Mouse (Mus musculus) midbrain, embryonic 14.5 days (tissue): ENCODE data around the gene Gbp2b. TPM values are rescaled to one million over a fixed set of nuclear protein-coding genes. Genes with fewer than 3 reads are reported as not detected.
A peak's percentile ranks its signal among the peaks of the same experiment; 100 is the strongest.

Experiments
- ATAC-seq: fragments of 200-750 bp; cut with Nextera tagmentation; 2 replicates; pipeline ENCODE4 v1.8.0; 2017; ENCODE audit warnings: moderate number of reproducible peaks, moderate library complexity; ENCODE audit not compliant: low FRiP score, low TSS enrichment
- DNase-seq: peaks from one replicate; pipeline ENCODE4 v3.0.0-alpha.2; 2015
- H3K27ac ChIP-seq: fragments of 300-500 bp; sonication (generic); replicated peaks from 2 replicates; pipeline ENCODE4 v1.5.1; 2014; ENCODE audit warnings: mild to moderate bottlenecking, low read depth, low read length, moderate library complexity
- H3K27me3 ChIP-seq: fragments of 300-500 bp; sonication (generic); 2 replicates; pipeline ENCODE4 v1.6.1; 2014; ENCODE audit warnings: low read length, control low read depth, mixed read lengths; ENCODE audit not compliant: control insufficient read depth, insufficient read depth
- H3K36me3 ChIP-seq: fragments of 300-500 bp; sonication (generic); 2 replicates; pipeline ENCODE4 v1.6.1; 2014; ENCODE audit warnings: low read length, control low read depth; ENCODE audit not compliant: control insufficient read depth, insufficient read depth
- H3K4me1 ChIP-seq: fragments of 300-500 bp; sonication (generic); 2 replicates; pipeline ENCODE4 v1.6.1; 2014; ENCODE audit warnings: mild to moderate bottlenecking, antibody characterized with exemption, low read length, control low read depth; ENCODE audit not compliant: control insufficient read depth, insufficient read depth
- H3K4me2 ChIP-seq: fragments of 300-500 bp; sonication (generic); 2 replicates; pipeline ENCODE4 v1.6.1; 2014; ENCODE audit warnings: mild to moderate bottlenecking, low read length, moderate library complexity
- H3K4me3 ChIP-seq: fragments of 300-500 bp; sonication (generic); replicated peaks from 2 replicates; pipeline ENCODE4 v1.5.1; 2014; ENCODE audit warnings: low read depth, low read length
- H3K9ac ChIP-seq: fragments of 300-500 bp; sonication (generic); replicated peaks from 2 replicates; pipeline ENCODE4 v1.6.1; 2014; ENCODE audit warnings: mild to moderate bottlenecking, low read length, moderate library complexity
- H3K9me3 ChIP-seq: fragments of 300-500 bp; sonication (generic); 2 replicates; pipeline ENCODE4 v1.6.1; 2016; ENCODE audit warnings: low read length, control low read depth, mixed read lengths; ENCODE audit not compliant: control insufficient read depth
- WGBS: fragments of 180-500 bp; shearing (Covaris S2); extraction: QIAGEN DNeasy Blood & Tissue Kit; methylation state at CpG from one replicate; pipeline ENCODE4 v1.1.7; 2014; 5-methylcytosine and 5-hydroxymethylcytosine counted together
- polyA plus RNA-seq: library from polyadenylated mRNA; unstranded; fragments of >200 nt; fragmentation: Nextera tagmentation; extraction: Ambion mirVana; gene quantifications from 2 replicates; pipeline ENCODE4 v1.2.1, GENCODE M21; 2014

Gene Gbp2b
- polyA plus RNA-seq = not detected in 2 replicates

GRCm38 (mm10) chr3:142594547-142594946, at the start of gene Gbp2b:
Gene Gbp2b (plus strand): TSS chr3:142594847.
- Histone ChIP-seq H3K9me3 (no peaks in the 10 kb centered on the region), H3K36me3 (no peaks in the 10 kb centered on the region), H3K4me2 (no peak within 1 kb of the TSS), H3K9ac (no peak within 1 kb of the TSS), H3K4me1 (no peaks in the 10 kb centered on the region), H3K27ac (no peak within 1 kb of the TSS), H3K4me3 (no peak within 1 kb of the TSS), H3K27me3 (no peaks in the 10 kb centered on the region)
- ATAC-seq (no peak), DNase-seq (no peak)
- 81% methylated on average over 1 of the region's 1 CpGs for WGBS

DNA sequence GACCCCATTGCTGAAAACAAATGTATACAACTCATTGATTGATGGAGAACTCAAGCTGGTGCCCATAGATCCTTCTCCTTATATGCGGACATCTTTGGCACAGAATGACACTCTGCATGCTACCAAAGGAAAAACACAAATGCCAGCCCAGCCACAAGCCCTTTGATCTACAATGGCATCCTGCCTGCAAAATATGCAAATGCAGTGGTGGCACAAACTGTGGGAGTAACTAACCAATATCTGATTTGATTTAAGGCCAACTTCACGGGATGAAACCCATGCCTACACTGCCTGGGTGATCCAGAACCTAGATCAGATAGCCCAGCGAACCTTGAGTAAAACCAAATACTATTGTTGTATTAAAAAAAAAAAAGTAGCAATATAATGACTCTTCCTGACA, 48.0 kb upstream of the Gbp2b start:
- Histone ChIP-seq H3K36me3 (no peaks in the 10 kb centered on the region), H3K27ac (no peak overlapping the region), H3K4me3 (no peak overlapping the region), H3K4me1 (no peaks in the 10 kb centered on the region), H3K27me3 (no peaks in the 10 kb centered on the region), H3K9ac (no peak overlapping the region), H3K4me2 (no peak overlapping the region), H3K9me3 (no peaks in the 10 kb centered on the region)
- no peak for ATAC-seq
- 91% methylated on average over 3 of the region's 3 CpGs for WGBS
- DNase-seq = no peak

GRCm38 (mm10) chr3:142550052-142550676, 44.5 kb upstream of the Gbp2b start:
- no peak overlapping the region for H3K4me2 ChIP-seq
- H3K4me3 ChIP-seq = no peak overlapping the region
- no peaks in the 10 kb centered on the region for H3K27me3 ChIP-seq
- H3K27ac ChIP-seq = no peak overlapping the region
- H3K4me1 ChIP-seq = no peaks in the 10 kb centered on the region
- no peaks in the 10 kb centered on the region for H3K9me3 ChIP-seq
- H3K9ac ChIP-seq = no peak overlapping the region
- 91% methylated on average over 3 of the region's 3 CpGs for WGBS
- no peak for DNase-seq
- ATAC-seq = no peak
- H3K36me3 ChIP-seq = no peaks in the 10 kb centered on the region

DNA sequence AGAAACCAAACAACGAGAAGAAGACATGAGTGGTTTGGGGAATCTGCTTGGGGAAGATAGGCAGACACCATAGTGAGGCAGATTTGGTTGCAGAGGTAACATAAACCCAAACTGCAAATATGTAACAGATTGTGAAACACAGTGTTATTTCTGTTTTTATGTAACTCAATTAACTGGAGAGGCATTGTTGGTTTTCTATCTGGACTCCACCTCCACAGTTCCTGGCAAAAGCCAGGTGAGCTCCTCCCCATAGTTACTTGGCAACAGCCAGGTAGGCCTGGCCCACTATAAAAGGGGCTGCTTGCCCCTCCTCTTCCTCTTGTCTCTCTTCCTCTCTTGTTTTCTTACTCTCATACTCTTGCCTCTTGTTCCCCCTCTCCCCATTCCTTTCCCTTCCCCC, 40.0 kb upstream of the Gbp2b start:
- DNase-seq (no peak), ATAC-seq (no peak)
- Histone ChIP-seq H3K4me2 (no peak overlapping the region), H3K27me3 (no peaks in the 10 kb centered on the region), H3K9ac (no peak overlapping the region), H3K4me1 (no peaks in the 10 kb centered on the region), H3K36me3 (no peaks in the 10 kb centered on the region), H3K9me3 (no peaks in the 10 kb centered on the region), H3K27ac (no peak overlapping the region), H3K4me3 (no peak overlapping the region)
- WGBS = 90% methylated on average over 1 of the region's 1 CpGs

GRCm38 (mm10) chr3:142555623-142556022, 39.0 kb upstream of the Gbp2b start:
- Histone ChIP-seq H3K27me3 (no peaks in the 10 kb centered on the region), H3K36me3 (no peaks in the 10 kb centered on the region), H3K9ac (no peak overlapping the region), H3K4me2 (no peak overlapping the region), H3K4me1 (no peaks in the 10 kb centered on the region), H3K9me3 (no peaks in the 10 kb centered on the region), H3K27ac (no peak overlapping the region), H3K4me3 (no peak overlapping the region)
- WGBS = 92% methylated on average over 11 of the region's 11 CpGs
- ATAC-seq (0 out of 2 replicates have a peak, but pooled peaks have one; percentile 14), DNase-seq (no peak)

DNA sequence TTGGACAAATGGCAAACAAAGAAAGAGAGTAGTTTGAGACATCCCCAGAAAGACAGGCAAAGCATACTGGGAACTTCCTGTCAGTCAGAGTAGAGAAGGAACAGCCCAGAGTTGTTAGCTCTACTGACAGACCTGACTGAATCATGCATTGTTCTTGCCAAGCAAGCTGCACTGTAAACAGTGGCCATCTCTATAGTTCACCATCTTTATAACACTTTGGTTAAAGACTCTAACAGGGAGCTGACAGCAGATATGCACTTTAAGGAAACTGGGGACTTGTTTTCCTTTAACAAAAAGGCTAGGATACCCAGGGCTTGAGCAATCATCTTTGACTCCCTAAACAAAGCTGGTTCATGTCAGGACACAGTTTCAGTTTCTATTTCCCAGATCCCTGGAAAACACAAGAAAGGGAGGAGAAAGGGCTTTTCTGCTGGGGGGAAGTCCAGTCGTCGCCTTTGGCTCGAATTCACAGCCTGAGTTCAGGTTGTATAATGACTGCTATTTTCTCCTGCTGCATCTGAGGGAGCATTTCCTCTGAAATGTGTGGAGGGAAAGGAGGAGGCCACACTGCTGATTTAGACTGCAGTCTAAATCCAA, 34.9 kb upstream of the Gbp2b start, which contains the start of gene Gbp3:
TSS of gene Gbp3 (plus strand) at position 395 of the 597 bp plus-strand sequence.
- Histone ChIP-seq H3K4me2 (peak within 1 kb of the TSS; percentile 38), H3K36me3 (no peaks in the 10 kb centered on the region), H3K9ac (no peak within 1 kb of the TSS), H3K27ac (no peak within 1 kb of the TSS), H3K4me1 (no peaks in the 10 kb centered on the region), H3K4me3 (0 out of 2 replicates have a peak within 1 kb of the TSS, but pooled peaks have one; percentile 7), H3K27me3 (no peaks in the 10 kb centered on the region), H3K9me3 (no peaks in the 10 kb centered on the region)
- DNase-seq = no peak
- 55% methylated on average over 3 of the region's 3 CpGs for WGBS
- no peak for ATAC-seq

DNA sequence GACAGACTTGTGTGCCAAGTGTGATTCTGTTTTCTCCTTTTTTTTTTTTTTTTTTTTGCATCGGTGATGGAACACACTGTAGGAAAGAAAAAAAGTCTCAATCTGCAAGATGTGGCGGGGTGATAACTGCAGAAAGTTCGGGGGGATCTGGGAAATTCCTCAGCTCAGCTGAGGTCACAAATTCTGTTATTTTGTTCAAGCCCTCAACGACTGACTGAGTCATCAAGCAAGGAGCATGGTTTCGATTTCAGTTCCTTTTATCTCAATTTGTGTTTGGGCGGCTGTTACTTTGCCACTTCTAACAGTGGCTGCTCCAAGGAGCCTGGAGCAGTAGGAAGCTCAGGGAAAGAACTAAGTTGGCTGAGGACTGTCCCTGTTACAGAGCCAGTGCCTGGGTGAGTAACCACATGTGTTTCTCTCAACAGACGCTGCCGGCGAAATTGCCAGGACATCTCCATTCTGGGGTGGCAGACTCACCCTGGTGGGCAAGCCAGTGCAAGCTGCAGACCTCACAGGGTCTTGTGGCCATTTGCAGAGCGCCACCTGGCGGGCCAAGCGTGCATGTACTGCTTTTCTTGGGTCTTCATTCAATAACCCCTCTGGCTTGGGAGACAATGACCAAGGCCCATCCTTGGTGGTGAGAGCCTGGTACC, 34.2 kb upstream of the Gbp2b start:
- peak; percentile 86 for DNase-seq
- Histone ChIP-seq H3K4me3 (0 out of 2 replicates have a peak overlapping the region, but pooled peaks have one; percentile 7), H3K27me3 (no peaks in the 10 kb centered on the region), H3K9me3 (no peaks in the 10 kb centered on the region), H3K27ac (no peak overlapping the region), H3K4me2 (peak overlapping the region; percentile 38), H3K4me1 (no peaks in the 10 kb centered on the region), H3K36me3 (no peaks in the 10 kb centered on the region), H3K9ac (no peak overlapping the region)
- WGBS = 24% methylated on average over 12 of the region's 12 CpGs
- peak; percentile 72; the same call in 1 of the 2 replicates for ATAC-seq

- Histone ChIP-seq H3K4me3 (no peak overlapping the region), H3K9me3 (no peaks in the 10 kb centered on the region), H3K9ac (no peak overlapping the region), H3K36me3 (no peaks in the 10 kb centered on the region), H3K4me1 (no peaks in the 10 kb centered on the region), H3K27me3 (no peaks in the 10 kb centered on the region), H3K27ac (no peak overlapping the region), H3K4me2 (no peak overlapping the region)
- WGBS = 87% methylated on average over 14 of the region's 14 CpGs
- ATAC-seq = no peak
- DNase-seq = no peak
These were observed 33.5 kb upstream of the Gbp2b start for GRCm38 (mm10) chr3:142561045-142561646.
